Mouse (Mus musculus) liver, embryonic 14.5 days (tissue): ENCODE data around the gene Fgfr2.

Experiments used
- CTCF ChIP-seq: IDR thresholded peaks from 2 replicates; pipeline ENCODE4 v1.5.1; 2016; ENCODE audit warnings: antibody characterized with exemption, low read depth, control low read depth
- EP300 ChIP-seq: IDR thresholded peaks from 2 replicates; pipeline ENCODE4 v1.6.1; 2016; ENCODE audit warnings: antibody characterized with exemption, low read depth

- TF ChIP-seq CTCF (no peak), EP300 (no peak)
Measured at GRCm38 (mm10) chr7:132098441-132098840, 1024.7 kb downstream of the Fgfr2 start.
